Mouse (Mus musculus) megakaryocyte, embryonic 14.5 days (primary cell): ENCODE results near the gene Anpep.

Source experiments
- FLI1 ChIP-seq: IDR thresholded peaks from 2 replicates; pipeline ENCODE4 v1.6.1; 2012; ENCODE audit warnings: low read length, inconsistent platforms, mixed read lengths
- GATA1 ChIP-seq: IDR thresholded peaks from 3 replicates; pipeline ENCODE4 v1.6.1; 2012; ENCODE audit warnings: mixed read lengths, low read length, inconsistent platforms, borderline replicate concordance

GRCm38 (mm10) chr7:79858956-79859630 is 1.8 kb downstream of the Anpep start:
- TF ChIP-seq GATA1 (no peak), FLI1 (no peak)
